In the genomic region with DNA sequence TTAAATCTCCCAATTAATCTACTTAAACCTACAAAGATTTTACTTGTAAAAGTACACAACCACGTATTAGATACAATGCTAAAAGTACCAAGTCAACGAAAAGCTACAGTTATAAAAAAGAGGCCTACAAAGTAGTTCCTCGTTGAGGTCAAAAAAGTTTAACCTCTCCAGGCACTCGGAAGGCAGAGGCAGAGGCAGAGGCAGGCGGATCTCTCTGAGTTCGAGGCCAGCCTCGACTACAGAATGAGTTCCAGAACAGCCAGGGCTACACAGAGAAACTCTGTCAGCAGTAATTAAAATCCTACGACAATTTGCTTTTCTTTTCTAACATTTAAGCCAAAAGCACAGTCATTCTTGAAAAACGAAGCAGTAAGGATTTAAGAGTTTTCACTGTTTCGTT, we compare ENCODE assay signal across 7 mouse cellular contexts. TPM values are rescaled to one million over a fixed set of nuclear protein-coding genes. Genes with fewer than 3 reads are reported as not detected.
DNase-seq lines count a peak whose midpoint lies in the region; ATAC-seq lines count a peak whose summit lies in the region.

No protein-coding gene starts in this region.

- H3K4me3 ChIP-seq in megakaryocyte, embryonic 14.5 days (replicated peaks) = peak overlapping the region; percentile 91
- peak overlapping the region; percentile 94 for H3K4me3 ChIP-seq in forebrain, embryonic 10.5 days
- peak overlapping the region; percentile 90 for H3K4me3 ChIP-seq in stomach, embryonic 16.5 days (replicated peaks; ENCODE audit: low read length)

- no peaks in the 10 kb centered on the region for H3K27me3 ChIP-seq in megakaryocyte, embryonic 14.5 days (replicated peaks)
- H3K27me3 ChIP-seq in forebrain, embryonic 10.5 days (ENCODE audit: poor library complexity, severe bottlenecking) = no peaks in the 10 kb centered on the region
- H3K27me3 ChIP-seq in stomach, embryonic 16.5 days (ENCODE audit: control insufficient read depth, insufficient read depth, low read length) = no peaks in the 10 kb centered on the region

- no peak for ATAC-seq in megakaryocyte, adult 5-6 weeks (ENCODE audit: poor library complexity, severe bottlenecking)
- no peak for ATAC-seq in stomach, embryonic 16.5 days (ENCODE audit: insufficient read depth, low FRiP score)

- H3K9me3 ChIP-seq in megakaryocyte, embryonic 14.5 days = no peaks in the 10 kb centered on the region
- no peaks in the 10 kb centered on the region for H3K9me3 ChIP-seq in forebrain, embryonic 10.5 days
- H3K9me3 ChIP-seq in stomach, embryonic 16.5 days (replicated peaks; ENCODE audit: control insufficient read depth, low read length) = no peaks in the 10 kb centered on the region

- no peak for DNase-seq in forebrain, embryonic 10.5 days (ENCODE audit: extremely low spot score, low spot score)
- peak; percentile 33 for DNase-seq in liver
- no peak for DNase-seq in ovary, adult 18-20 months (ENCODE audit: low spot score)
- DNase-seq in cerebellum, adult 11 months = no peak

- peaks cover 26% of the 10 kb centered on the region; the same call in 1 of the 2 replicates for H3K4me1 ChIP-seq in megakaryocyte, embryonic 14.5 days
- H3K4me1 ChIP-seq in forebrain, embryonic 10.5 days = peaks cover 17% of the 10 kb centered on the region
- peaks cover 8% of the 10 kb centered on the region for H3K4me1 ChIP-seq in stomach, embryonic 16.5 days (ENCODE audit: control insufficient read depth, insufficient read depth, low read length)

- peaks cover 5% of the 10 kb centered on the region for H3K36me3 ChIP-seq in megakaryocyte, embryonic 14.5 days (replicated peaks; ENCODE audit: low read length)
- peaks cover 6% of the 10 kb centered on the region; the same call in 1 of the 2 replicates for H3K36me3 ChIP-seq in forebrain, embryonic 10.5 days (replicated peaks)
- H3K36me3 ChIP-seq in stomach, embryonic 16.5 days (ENCODE audit: control insufficient read depth, insufficient read depth, low read length) = no peaks in the 10 kb centered on the region

- H3K27ac ChIP-seq in forebrain, embryonic 10.5 days = peak overlapping the region; percentile 100
- H3K27ac ChIP-seq in stomach, embryonic 16.5 days (ENCODE audit: low read length) = no peak overlapping the region

- WGBS in forebrain, embryonic 10.5 days = 33% methylated on average over 10 of the region's 10 CpGs
- 15% methylated on average over 10 of the region's 10 CpGs for WGBS in stomach, embryonic 16.5 days

- H3K9ac ChIP-seq in stomach, embryonic 16.5 days (ENCODE audit: low read length) = peak overlapping the region; percentile 50; the same call in 1 of the 2 replicates

- peak overlapping the region; percentile 69 for H3K4me2 ChIP-seq in stomach, embryonic 16.5 days (ENCODE audit: low read depth, low read length)

RNA-seq across cellular contexts. Expression of a gene that starts 4.7 kb away (rescaled TPM):
- polyA plus RNA-seq in megakaryocyte, embryonic 14.5 days (2012; ENCODE audit: insufficient read depth, low replicate concordance) = 77.6 and 434 TPM in 2 replicates
- 70.3 and 88.4 TPM in 2 replicates for total RNA-seq in megakaryocyte, adult 5-6 weeks (2015)
- total RNA-seq in megakaryocyte, adult 5-6 weeks (2017) = 87.7 and 103 TPM in 2 replicates
- polyA plus RNA-seq in forebrain, embryonic 10.5 days (2016; fragmentation: Nextera tagmentation; extraction: Ambion mirVana) = 243 and 253 TPM in 2 replicates
- polyA plus RNA-seq in stomach, embryonic 16.5 days (2015; fragmentation: Nextera tagmentation; extraction: Ambion mirVana) = 121 and 123 TPM in 2 replicates
